Mouse (Mus musculus): Measurements from ENCODE around the gene Grm7.

The Grm7 gene

GRCm38 (mm10) chr6:111039099-111039498 is 393.7 kb downstream of the Grm7 start:
- no peak for DNase-seq

GRCm38 (mm10) chr6:111045896-111046295 is 400.5 kb downstream of the Grm7 start:
- DNase-seq, result no peak

- DNase-seq, result no peak
Measured at GRCm38 (mm10) chr6:111049247-111049646, 403.9 kb downstream of the Grm7 start.

GRCm38 (mm10) chr6:111054001-111054975 is 408.9 kb downstream of the Grm7 start:
- no peak for DNase-seq

GRCm38 (mm10) chr6:111057798-111058197 is 412.4 kb downstream of the Grm7 start:
- peak in 1 of 2 experiments; percentile 2 for DNase-seq

- no peak for DNase-seq
Measured at GRCm38 (mm10) chr6:111060004-111060403, 414.6 kb downstream of the Grm7 start.

- no peak for DNase-seq
Measured at GRCm38 (mm10) chr6:111084569-111084968, 439.2 kb downstream of the Grm7 start.

GRCm38 (mm10) chr6:111094818-111095217 is 449.4 kb downstream of the Grm7 start:
- no peak for DNase-seq

- DNase-seq, result no peak
Measured at GRCm38 (mm10) chr6:111105485-111105884, 460.1 kb downstream of the Grm7 start.

GRCm38 (mm10) chr6:111161037-111161436 is 515.7 kb downstream of the Grm7 start:
- DNase-seq, result no peak

- DNase-seq, result no peak
Measured at GRCm38 (mm10) chr6:111195333-111195732, 550.0 kb downstream of the Grm7 start.

- no peak for DNase-seq
Measured at GRCm38 (mm10) chr6:111221083-111221729, 575.8 kb downstream of the Grm7 start.

GRCm38 (mm10) chr6:111255215-111255614 is 609.8 kb downstream of the Grm7 start:
- DNase-seq, result peak in 1 of 2 experiments; percentile 15

GRCm38 (mm10) chr6:111256939-111257338 is 611.6 kb downstream of the Grm7 start:
- DNase-seq, result peak; percentile 8 to 30

- DNase-seq, result no peak
Measured at GRCm38 (mm10) chr6:111258256-111258655, 612.9 kb downstream of the Grm7 start.

GRCm38 (mm10) chr6:111261181-111261580 is 615.8 kb downstream of the Grm7 start:
- DNase-seq, result no peak

GRCm38 (mm10) chr6:111276657-111277056 is 631.3 kb downstream of the Grm7 start:
- no peak for DNase-seq

GRCm38 (mm10) chr6:111278516-111278915 is 633.1 kb downstream of the Grm7 start:
- no peak for DNase-seq

GRCm38 (mm10) chr6:111293505-111294001 is 648.2 kb downstream of the Grm7 start:
- no peak for DNase-seq

- no peak for DNase-seq
Measured at GRCm38 (mm10) chr6:111303912-111304555, 658.7 kb downstream of the Grm7 start.

- DNase-seq, result no peak
Measured at GRCm38 (mm10) chr6:111361681-111362080, 716.3 kb downstream of the Grm7 start.

GRCm38 (mm10) chr6:111368111-111368510 is 722.7 kb downstream of the Grm7 start:
- DNase-seq, result no peak

- no peak for DNase-seq
Measured at GRCm38 (mm10) chr6:111368551-111368950, 723.2 kb downstream of the Grm7 start.

Data from kidney, postnatal 4 days (tissue).